Mouse (Mus musculus): ENCODE results near the gene Galnt16. TPM values are rescaled to one million over a fixed set of nuclear protein-coding genes. Genes with fewer than 3 reads are reported as not detected.
A peak's percentile ranks its signal among the peaks of the same experiment; 100 is the strongest.

The Galnt16 gene
- total RNA-seq, 1 experiment from 2014 or later, result 8.0 TPM

DNA sequence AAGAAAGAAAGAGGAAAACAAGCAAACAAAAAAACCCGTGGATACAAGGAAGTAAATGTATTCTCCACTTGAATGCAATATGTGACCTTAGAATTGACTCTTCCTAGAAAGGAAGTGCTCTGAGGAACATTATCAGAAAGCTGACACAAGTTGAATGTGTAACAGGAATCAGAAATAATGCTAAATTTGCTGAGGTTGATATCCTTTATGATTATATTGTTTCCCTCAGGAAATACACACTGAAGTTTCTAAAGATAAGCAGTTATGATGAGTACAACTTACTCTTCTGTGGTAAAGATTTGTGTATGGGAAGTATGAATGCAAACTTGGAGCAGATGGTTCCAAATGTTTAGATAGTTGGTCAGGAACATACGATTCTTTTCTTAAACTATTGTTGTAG lies 150.3 kb downstream of the Galnt16 start:
- no peak for DNase-seq

DNA sequence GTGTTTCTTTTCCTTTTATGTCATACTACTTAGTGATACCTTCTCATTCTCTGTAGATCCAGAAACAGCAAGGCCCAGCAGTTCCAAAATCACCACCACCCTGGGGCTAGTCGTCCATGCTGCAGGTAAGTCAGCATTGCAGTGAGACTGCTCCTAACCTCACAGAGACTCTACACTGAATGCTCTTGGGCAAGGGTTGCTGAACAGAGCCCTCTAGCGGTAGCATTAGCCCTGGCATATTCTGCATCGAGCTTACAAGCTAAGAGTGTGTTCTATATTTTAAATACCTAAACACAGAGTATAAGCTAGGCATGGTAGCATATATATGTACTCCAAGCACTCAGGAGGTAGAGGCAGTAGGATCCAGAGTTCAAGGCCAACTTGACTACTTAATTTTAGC lies 155.1 kb downstream of the Galnt16 start:
- peak; percentile 31 for DNase-seq

Other genes with a start within 250 kb of the Galnt16 start
- 28.7 and 37.2 TPM in 2 replicates for gene Dcaf5, start 81.7 kb upstream of the Galnt16 start, total RNA-seq (2021)
- 20.4 and 22.5 TPM in 2 replicates for gene Exd2, start 55.2 kb upstream of the Galnt16 start, total RNA-seq (2021)
- 44.5 and 48.4 TPM in 2 replicates for gene Slc39a9, start 125.6 kb downstream of the Galnt16 start, total RNA-seq (2021)
- 46.9 and 50.2 TPM in 2 replicates for gene Erh, start 126.1 kb downstream of the Galnt16 start, total RNA-seq (2021)
- gene Plekhd1, start 174.3 kb downstream of the Galnt16 start, total RNA-seq (2021), result not detected in 2 replicates
- 0.09 TPM in 1 of 2 replicates, not detected in the other for gene Ccdc177, start 242.4 kb downstream of the Galnt16 start, total RNA-seq (2021)

Measured in adrenal gland, postnatal 25 days (tissue).